Mouse (Mus musculus) left cerebral cortex, postnatal 25 days (tissue): ENCODE results near the gene Fank1. TPM values are rescaled to one million over a fixed set of nuclear protein-coding genes. Genes with fewer than 3 reads are reported as not detected.

Experiments used
- DNase-seq, 2 experiments: peaks; one replicate each; pipeline ENCODE4 v3.0.0; 2022; ENCODE audit warnings: low spot score in 2 of 2, mixed read lengths in 1 of 2
- intact Hi-C: fragments of 180-260 bp; cut with DNase I; formaldehyde crosslinking; loops from one replicate; pipeline ENCODE4 v1.15.1; 2025
- total RNA-seq, 2 experiments: library from RNA; stranded (reverse); gene quantifications; 2 replicates each; pipeline ENCODE4 v1.2.3; 2021

Fank1 gene
- total RNA-seq, 2 experiments from 2014 or later, result 3.7 to 3.9 TPM

DNA sequence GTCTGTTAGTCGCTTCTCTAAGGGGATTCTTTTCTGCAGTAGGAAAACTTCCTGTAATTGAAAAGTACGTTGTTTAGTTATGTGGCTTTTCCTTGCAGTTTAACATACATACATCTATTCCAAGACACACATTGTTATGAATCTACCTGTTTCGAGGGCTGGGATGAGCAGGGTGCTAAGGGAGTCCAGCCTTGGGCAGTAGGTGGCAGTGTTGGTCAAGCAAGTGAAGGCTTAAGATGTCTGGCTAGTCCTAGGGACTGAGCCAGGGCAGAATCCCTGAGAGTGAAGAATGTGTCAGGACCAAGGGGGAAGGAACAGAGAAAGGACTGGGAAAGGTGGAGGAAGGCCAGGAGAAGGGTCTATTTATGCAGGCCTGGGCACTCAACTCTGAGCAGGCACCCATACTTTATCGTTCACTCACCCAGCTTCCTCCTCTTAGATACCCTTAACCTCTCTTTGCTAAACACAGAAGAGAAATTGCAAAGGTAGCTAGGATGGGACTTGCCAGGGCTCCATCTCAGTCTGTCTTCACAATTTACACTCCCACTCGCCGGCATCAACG is 29.0 kb downstream of the Fank1 start:
- intact Hi-C loops, result loop anchor here (5.0 kb wide), 2 partner anchors 542 to 1682 kb away; no protein-coding TSS in a partner anchor

GRCm38 (mm10) chr7:133812927-133813326 is 36.3 kb downstream of the Fank1 start:
- intact Hi-C loops, result no loop called here
- no peak for DNase-seq

More for the DNA sequence above, 29.0 kb downstream of the Fank1 start:
- peak; percentile 66 to 79 for DNase-seq

DNA sequence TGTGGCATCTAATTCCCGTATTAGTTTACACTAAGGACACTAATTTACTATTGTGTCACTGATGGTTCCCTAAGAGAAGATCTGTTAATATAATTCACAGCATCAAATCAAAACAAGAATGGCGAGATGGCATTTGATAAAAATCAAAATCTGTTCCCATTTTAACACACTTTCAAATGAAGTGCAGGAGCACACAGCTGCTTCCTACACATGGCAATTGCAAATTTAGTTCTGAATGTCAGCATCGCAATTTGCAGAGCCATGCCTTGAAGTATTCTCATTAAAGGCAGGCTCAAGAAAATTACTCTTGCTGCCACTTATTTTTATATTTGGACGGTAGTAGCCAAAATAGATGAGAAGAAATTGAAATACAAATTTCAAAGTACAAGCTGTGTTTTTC is 36.7 kb downstream of the Fank1 start:
- intact Hi-C loops, result no loop called here
- peak in 1 of 2 experiments; percentile 49 for DNase-seq

- DNase-seq, result no peak
- intact Hi-C loops, result no loop called here
These were observed 47.1 kb downstream of the Fank1 start for GRCm38 (mm10) chr7:133823751-133824150.

DNA sequence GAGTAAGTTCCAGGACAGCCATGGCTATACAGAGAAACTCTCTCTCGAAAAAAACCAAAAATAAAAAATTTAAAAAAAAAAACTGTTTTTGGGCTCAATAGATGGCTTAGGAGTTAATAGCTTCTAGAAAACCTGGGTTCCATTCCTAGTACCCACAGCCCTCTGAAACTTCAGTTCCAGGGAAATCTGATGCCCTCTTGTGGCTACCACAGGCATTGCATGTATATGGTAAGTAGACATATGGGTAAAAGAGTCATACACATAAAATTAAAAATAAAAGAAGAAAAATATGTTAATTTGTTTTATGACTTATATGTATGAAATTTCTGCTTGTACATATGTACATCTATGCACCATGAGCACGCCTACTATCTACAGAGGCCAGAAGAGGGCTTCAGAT is 47.9 kb downstream of the Fank1 start:
- DNase-seq, result no peak
- intact Hi-C loops, result no loop called here

DNA sequence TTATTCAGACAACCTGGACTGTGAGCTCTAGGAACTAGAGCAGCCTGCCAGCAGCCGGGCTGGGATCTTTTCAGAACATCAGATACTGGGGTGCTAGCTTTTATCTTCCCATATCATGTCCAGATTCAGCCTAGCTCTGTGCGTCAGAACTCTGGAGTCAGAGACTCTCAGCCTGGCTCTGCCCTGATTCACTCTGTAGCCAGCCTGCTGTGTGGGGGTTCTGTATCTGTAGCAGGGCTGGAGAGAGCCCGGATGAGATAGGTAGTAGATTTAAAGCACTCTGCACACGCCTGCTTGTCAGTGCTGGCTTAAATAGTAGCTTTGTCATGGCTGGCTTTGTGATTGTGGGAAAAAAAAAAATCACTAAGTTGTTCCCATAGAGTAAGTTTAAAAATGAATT is 51.9 kb downstream of the Fank1 start:
- DNase-seq, result peak in 1 of 2 experiments; percentile 21

GRCm38 (mm10) chr7:133829579-133829978 is 52.9 kb downstream of the Fank1 start:
- intact Hi-C loops, result no loop called here
- DNase-seq, result no peak

More for the DNA sequence above, 51.9 kb downstream of the Fank1 start:
- intact Hi-C loops, result no loop called here

DNA sequence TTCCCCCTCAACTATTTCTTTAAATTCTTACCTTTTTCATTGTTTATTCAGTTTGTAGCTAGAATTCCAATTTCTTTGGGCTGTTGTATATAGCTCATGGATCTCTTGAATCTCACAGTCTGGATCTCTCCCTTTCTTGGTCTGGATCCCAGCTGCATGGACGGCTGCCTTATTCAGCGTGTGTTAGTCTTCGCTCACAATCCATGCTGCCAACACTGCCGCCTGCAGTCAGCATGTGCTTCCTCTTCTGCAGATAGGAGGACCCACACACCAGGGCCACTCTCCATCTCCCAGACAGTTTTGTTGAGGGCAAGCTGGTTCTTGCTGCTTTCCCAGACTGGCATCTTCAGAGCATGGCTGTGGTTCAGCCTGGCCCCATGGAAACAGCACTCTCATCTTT is 62.9 kb downstream of the Fank1 start:
- peak; percentile 27 to 75 for DNase-seq
- intact Hi-C loops, result no loop called here

GRCm38 (mm10) chr7:133842079-133842478 is 65.4 kb downstream of the Fank1 start:
- intact Hi-C loops, result no loop called here
- no peak for DNase-seq

- intact Hi-C loops, result no loop called here
- no peak for DNase-seq
These were observed 70.5 kb downstream of the Fank1 start for GRCm38 (mm10) chr7:133847175-133847574.

- no peak for DNase-seq
- intact Hi-C loops, result no loop called here
These were observed 71.5 kb downstream of the Fank1 start for GRCm38 (mm10) chr7:133848180-133848579.

DNA sequence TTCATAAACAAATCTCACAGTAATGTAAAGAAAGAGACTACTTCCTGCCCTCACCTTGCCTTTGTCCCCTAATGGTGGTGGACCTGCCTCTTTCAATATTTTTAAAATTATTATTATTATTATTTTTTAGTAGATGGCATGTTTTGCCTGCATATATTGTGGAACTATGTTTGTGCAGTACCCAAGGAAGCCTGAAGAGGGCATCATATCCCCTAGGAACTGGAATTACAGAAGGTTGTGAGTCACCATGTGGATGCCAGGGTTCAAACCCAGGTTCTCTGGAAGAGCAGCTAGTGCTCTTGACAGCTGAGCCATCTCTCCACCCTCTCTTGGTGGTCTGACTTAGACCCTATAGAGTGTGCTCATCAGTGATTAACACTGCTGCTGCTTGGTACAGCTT is 74.1 kb downstream of the Fank1 start:
- intact Hi-C loops, result loop anchor here (10.0 kb wide), 1 partner anchor 1634 kb away; no protein-coding TSS in a partner anchor
- no peak for DNase-seq

- peak; percentile 84 to 88 for DNase-seq
- intact Hi-C loops, result loop anchor here (1.0 to 10.0 kb wide), 4 partner anchors 369 to 1629 kb away; no protein-coding TSS in a partner anchor
These were observed 79.6 kb downstream of the Fank1 start for GRCm38 (mm10) chr7:133856278-133856677.

DNA sequence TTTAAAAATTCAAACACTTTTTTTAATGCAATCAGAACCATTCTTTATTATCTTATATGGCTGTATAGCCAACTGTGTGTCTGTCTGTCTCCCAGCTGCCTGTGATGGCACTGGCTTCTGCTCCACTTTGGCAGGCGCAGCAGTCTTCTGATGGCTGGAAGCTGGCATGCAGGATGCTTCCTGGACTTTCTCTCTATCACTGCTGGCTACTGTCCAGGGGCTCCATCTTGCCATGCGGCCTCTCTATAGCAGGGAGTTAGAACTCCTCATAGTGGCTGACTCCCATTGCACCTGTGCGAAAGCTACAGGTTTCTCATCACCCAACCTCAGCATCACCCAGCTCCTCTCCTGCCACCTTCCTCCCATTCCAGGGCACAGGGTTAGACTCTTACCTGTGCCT is 81.8 kb downstream of the Fank1 start:
- DNase-seq, result no peak
- intact Hi-C loops, result loop anchor here (10.0 kb wide), 1 partner anchor 1626 kb away; no protein-coding TSS in a partner anchor

DNA sequence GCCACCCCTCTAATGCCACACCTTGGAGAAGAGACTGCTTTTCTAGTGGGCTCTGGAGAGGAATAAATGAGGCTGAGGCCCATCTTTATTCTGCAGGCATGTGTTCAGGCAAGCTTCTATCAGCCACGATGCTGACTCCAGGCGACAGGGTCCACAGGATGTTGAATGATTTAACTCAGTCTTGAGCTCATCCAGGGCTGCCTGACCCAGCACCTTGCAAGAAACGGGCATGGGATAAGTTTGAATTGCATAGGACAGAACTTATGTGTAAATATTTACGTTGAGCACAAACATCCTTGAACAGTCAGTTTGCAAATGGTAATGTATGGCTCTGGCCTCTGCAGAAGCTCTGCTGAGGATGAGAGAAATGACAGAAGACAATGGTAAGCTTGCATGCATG is 82.9 kb downstream of the Fank1 start:
- intact Hi-C loops, result loop anchor here (10.0 kb wide), 1 partner anchor 1625 kb away; no protein-coding TSS in a partner anchor
- no peak for DNase-seq

DNA sequence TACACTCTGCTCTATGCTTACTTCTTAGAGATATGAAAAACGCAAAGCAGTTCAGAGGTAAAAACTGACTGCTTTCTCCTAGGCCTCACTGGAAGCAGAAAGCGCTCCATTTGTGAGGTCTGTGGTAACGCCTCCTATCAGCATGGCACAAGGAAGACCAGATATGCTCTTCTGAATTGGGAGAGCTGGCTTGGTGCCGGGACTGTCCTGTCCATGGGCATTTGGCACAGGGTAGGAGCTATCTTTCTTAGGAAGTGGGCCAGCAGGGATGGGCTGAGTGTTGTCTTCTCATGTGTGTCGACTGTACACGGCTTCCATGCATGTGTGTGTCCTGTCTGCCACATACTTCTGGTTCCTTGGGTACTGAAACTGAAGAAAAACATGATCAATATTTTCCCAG is 85.6 kb downstream of the Fank1 start:
- DNase-seq, result no peak
- intact Hi-C loops, result no loop called here

DNA sequence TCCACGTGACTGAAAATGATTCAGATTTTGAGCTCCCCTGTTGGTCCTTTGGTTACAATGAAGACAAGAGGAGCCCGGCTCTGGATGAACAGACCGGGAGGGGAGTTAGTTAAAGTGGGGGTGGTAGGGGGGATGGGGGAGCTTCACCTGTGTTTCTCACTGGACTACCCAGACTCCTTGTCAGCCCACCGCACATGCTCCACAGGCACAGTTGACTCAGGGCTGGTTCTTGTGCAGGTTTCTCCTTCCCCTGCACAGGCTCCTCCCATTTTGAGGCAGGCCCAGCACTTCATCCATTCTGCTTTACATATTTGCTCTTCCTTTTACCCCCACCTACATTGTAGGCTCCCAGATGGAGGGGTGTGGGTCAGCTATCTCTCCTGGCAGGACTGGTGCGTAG is 86.1 kb downstream of the Fank1 start:
- no peak for DNase-seq
- intact Hi-C loops, result no loop called here

DNA sequence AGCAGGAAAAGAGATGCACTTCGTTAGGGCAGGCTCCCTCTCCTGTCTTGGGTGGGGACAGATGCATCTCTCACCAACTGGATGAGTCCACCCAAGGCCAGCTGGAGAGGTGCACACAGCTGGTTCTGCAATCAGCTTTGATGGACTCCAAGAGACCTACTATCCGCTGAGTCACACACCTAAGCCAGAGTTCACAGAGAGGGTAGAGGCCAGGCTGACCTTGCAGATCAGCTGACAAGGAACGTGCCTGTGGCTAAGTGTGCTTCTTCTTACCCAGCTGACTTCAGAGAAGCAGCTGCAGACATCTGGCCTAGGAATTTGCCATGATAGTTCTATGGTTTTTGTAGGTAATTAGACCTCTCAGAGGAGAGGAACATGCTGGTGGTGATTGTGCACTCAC is 86.5 kb downstream of the Fank1 start:
- DNase-seq, result no peak
- intact Hi-C loops, result no loop called here

DNA sequence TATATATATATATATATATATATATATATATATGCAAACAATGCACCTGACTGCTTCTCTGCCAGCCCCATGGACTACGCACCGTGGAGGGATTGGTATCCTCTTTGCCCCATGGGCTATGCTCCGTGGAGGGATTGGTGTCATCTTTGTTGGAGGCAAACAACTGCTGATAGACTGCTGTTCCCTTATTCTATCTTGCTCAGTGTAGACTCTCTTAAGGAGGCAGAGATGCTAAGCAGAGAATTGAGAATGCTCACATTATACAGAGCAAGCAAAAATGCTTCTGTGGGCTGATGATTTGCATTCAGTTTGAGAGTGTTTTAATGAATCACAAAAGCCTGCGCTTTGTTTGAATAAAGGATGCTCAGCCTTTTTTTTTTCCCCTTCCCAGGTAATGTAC is 87.0 kb downstream of the Fank1 start:
- intact Hi-C loops, result no loop called here
- DNase-seq, result peak in 1 of 2 experiments; percentile 37

DNA sequence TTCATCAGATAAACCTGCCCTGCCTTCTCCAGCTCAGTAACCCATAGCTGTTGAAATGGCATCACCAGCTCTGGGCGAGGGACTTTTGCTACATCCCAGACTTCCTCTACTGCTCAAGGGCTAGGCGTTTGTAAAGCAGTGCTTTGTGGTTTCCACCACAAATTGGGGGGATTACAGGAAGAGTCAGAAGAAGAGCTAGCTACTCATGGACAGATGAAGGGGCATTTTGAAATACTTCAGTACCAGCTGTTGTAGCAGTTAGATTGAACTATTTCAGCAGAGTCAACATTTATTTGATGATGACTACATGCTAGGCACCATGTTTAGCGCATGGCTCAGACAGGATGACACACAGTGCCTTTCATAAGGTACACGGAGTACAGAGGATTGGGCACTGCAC is 93.6 kb downstream of the Fank1 start:
- intact Hi-C loops, result no loop called here
- DNase-seq, result no peak

DNA sequence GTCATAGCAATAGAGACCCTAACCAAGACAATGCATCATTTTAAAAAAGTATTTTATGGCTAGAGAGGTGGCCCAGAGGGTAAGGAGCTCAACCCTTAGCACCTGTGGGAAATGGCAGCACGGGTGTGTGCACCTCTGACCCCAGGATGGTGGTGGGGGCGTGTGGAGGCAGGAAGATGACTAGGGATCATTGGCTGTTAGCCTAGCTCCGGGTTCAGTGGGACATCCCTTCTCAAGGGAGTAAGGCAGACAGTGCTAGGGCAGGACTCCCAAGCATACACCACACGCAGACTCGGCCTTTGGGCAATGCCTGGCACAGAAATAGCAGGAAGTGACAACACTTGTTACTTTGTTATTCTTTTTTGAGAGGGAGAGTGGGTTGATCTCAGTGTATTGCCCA is 96.0 kb downstream of the Fank1 start:
- no peak for DNase-seq
- intact Hi-C loops, result no loop called here

- DNase-seq, result no peak
- intact Hi-C loops, result no loop called here
These were observed 99.5 kb downstream of the Fank1 start for GRCm38 (mm10) chr7:133876139-133876538.
